Mouse (Mus musculus) right cerebral cortex, adult 2 months (tissue): ENCODE measurements around the gene Ddx43.

Source experiments
- DNase-seq, 2 experiments: peaks; one replicate each; pipeline ENCODE4 v3.0.0; 2021 to 2022; ENCODE audit warnings: low spot score in 2 of 2

Gene Ddx43

GRCm38 (mm10) chr9:78442579-78443392 lies 47.2 kb downstream of the Ddx43 start, which contains the start of gene Cgas:
TSS of gene Cgas (minus strand) at chr9:78443237.
- DNase-seq = peak; percentile 10 to 21

DNA sequence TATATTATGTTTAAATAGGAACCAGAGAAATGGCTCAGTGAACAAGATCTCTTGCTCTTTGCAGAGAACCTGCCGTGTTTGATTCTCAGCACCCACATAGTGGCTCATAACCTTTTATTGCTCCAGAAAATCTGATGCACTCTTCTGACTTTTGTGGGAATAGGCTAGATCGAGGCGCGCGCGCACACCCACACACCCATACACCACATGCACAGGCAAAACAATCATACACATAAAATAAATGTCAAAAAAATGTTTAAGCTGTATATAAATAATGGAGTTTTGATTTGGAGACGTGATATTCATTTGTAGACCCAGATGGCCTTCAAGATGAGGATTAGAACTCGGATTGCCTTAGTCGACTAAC lies 52.0 kb downstream of the Ddx43 start:
- DNase-seq = no peak

DNA sequence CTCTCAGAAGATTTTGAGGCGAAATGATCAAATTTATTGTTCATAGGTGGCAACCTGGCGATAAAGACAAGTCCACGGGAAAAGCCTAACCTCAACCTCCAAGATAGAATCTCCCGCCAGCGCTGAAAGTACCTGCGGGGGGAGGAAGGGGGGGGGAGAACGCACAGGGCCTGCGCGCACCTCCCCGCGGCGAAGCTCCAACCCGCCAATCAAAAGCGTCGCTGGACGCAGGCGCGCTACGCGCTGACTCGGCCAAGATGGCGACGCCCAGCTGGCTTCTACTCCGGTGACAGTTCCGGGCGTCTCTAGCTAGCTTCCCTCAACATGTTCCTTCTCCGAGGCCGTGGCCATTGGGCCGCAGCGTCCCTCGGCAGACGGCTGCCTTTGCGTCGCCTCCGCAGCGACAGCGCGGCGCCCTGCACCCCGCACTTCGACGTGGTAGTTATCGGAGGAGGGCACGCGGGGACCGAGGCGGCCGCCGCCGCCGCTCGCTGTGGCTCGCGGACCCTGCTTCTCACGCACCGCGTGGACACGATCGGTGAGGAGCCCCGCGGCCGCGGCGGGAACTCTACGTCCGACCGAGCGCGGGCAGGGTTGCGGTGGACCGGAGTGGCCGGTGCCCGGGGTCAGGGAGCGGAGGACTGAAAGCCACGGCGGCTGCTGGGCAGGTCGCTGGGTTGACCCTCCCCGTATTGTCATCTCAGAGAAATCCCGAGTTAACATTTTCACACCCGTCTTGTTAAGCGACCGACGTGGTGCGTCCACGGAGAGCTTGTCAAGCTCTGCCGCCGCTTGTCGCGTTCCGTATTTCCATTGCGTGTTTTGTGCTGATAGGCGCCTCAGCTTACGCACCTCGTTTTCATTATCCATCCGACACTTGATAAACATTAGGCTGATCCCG lies 52.6 kb downstream of the Ddx43 start, which contains the start of the genes Mto1 and Gm17324:
Mto1 (plus strand) TSS at position 236 of the 901 bp plus-strand sequence.
Gm17324 (minus strand) TSS at position 814 of the 901 bp plus-strand sequence.
- DNase-seq = peak; percentile 86 to 87

DNA sequence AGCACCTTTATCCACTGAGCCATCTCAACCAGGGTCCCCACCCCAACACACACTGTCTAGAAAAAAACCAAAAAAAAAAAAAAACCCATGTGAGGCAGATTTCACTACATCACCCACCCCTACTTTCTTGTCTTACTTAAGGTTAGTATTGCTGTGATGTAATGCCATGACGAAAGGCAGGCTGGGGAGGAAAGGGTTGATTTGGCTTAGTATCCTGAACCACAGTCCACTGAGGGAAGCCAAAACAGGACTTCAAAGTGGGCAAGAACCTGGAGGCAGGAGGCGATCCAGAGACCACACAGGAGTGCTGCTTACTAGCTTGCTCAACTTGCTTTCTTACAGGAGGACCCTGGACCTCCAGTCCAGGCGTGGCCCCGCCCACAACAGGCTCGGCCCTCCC lies 54.8 kb downstream of the Ddx43 start:
- no peak for DNase-seq

- DNase-seq = no peak
Observed at GRCm38 (mm10) chr9:78451382-78451781, 55.8 kb downstream of the Ddx43 start.

- DNase-seq = no peak
Observed at GRCm38 (mm10) chr9:78457026-78457425, 61.4 kb downstream of the Ddx43 start.

DNA sequence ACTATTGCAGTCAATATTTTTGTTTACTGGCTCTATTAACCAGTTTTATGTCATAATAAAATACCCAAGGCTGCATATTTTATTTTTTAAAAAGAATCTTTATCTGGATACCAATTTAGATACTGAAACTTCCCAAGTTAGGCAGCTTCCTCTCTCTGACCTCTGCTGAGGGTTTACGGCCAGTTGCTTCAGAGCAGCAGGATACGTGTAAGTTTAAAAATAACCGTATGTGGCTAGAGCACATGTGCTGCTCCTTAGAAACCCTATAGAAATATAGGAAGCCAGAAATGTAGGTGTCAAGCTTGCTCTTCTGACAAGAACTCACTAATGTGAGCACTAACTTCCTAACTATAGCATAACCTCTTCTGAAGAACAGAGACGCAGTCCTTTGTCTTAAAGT lies 67.8 kb downstream of the Ddx43 start:
- DNase-seq = no peak

GRCm38 (mm10) chr9:78465725-78466124 lies 70.1 kb downstream of the Ddx43 start:
- DNase-seq = no peak
